Mouse (Mus musculus) thymus, adult 18-20 months (tissue): ENCODE measurements around the gene Ptk6.

Experiments
- DNase-seq, 2 experiments: peaks; one replicate each; pipeline ENCODE4 v3.0.0; 2022; ENCODE audit warnings: mixed read lengths in 2 of 2

Ptk6 gene

GRCm38 (mm10) chr2:181202422-181202821 is at the start of gene Ptk6:
Gene Ptk6 (minus strand): TSS chr2:181202789.
- no peak for DNase-seq

DNA sequence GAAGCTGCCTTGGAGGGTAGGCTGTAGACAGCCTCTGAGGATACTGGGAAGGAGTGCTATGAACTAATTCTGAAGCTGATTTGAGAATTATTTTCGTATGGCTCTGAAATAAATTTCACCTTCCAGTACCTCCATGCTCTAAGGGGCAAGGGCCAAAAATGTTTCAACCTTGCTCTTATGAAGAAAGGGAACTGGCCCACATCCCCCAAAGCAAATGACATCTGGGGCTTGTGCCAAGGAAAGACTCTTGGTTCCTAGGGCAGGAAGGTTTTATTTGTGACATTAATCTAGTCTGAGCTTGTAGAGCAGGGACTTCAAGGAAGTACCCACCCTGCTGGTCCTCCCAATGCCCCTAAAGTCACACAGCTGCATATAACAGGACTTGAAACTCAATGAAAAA is 49.3 kb upstream of the Ptk6 start:
- no peak for DNase-seq

DNA sequence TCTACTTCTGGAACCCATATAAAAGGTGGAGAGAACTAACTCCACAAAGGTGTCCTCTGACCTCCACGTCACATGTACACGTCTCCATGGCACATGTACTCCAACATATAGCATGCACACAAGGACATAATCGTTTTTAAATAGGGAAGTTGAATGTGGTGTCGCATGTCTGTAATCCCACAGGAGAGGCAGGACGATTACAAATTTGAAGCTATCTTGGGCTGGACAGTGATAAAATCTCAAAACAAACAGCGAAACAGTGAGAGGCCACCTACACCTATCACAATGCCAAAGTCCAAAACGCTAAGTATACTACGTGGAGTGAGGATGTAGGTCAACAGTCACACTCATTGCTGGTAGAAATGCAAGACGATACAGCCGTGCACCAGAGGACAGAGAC is 46.6 kb upstream of the Ptk6 start:
- DNase-seq, result no peak

GRCm38 (mm10) chr2:181245031-181245430 is 42.4 kb upstream of the Ptk6 start:
- no peak for DNase-seq

DNA sequence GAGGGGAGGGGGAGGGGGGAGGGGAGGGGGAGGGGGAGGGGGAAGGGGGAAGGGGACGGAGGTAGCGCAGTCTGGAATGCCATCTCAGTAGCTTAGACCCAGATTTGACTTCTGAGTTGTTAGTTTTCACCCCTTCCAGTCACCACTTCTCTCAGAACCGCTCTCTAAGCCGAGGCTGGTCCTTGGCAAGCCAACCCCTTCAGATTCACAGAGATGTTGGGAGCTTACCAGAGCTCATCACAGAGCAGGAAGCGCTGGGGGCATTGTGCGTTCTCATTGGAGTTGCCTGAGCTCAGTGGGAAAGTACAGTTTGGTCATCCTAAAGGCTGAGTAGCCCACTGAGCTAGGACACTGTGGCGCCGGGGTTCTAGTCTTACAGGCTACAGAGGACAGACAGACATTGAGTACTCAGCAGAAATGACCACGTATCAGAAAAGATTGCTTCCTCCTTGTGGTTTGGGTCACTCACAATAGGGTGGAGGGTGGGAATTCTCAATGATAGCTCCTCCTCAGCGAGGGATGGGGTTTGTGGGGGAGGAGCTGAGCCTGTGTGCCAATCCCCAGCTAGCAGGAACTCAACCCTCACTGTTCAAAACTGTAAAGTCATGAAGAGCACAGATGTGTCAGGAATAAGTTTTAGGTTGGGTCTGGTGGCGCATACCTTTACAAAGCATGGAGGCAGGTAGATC is 41.3 kb upstream of the Ptk6 start:
- no peak for DNase-seq

- DNase-seq, result no peak
Observed at GRCm38 (mm10) chr2:181242314-181242665, 39.7 kb upstream of the Ptk6 start.

DNA sequence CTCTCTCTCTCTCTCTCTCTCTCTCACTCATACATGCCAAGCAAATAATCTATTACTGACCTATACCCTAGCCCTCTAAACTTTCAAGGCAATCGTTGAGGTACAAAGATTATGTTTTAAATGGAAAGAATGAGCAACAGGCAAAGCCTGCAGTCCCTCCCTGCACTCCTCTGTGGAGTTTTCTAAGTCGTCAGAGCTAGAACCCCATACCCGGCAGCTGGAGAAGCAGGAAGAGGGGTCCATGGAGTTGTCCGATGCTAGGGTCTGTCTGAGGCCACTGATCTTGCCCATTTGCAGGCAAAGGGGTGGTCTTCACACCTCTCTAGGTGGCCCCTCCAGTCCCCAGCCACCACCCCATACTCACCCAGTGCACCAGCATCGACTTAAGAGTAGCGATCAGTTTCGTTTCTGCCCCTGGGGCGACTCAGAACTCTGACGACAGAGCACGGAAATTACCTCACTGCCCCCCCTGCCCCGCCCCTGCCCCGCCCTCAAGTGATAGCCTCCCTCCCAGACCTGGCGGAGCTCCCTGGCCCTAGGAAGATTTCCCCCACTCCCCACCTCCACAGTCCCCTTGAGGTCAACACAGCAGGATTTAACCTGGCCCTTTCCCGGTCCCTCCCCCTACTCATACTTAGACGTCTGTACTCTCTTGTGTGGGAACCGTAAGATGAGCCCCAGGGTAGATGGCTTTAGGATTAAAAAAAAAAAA is 39.2 kb upstream of the Ptk6 start, which contains the start of gene Helz2:
Gene Helz2, minus strand, starts transcription at position 426 of the 712 bp plus-strand sequence.
- DNase-seq, result peak in 1 of 2 experiments; percentile 53

- no peak for DNase-seq
Observed at GRCm38 (mm10) chr2:181240806-181241440, 38.3 kb upstream of the Ptk6 start.

- no peak for DNase-seq
Observed at GRCm38 (mm10) chr2:181239261-181239660, 36.7 kb upstream of the Ptk6 start.

DNA sequence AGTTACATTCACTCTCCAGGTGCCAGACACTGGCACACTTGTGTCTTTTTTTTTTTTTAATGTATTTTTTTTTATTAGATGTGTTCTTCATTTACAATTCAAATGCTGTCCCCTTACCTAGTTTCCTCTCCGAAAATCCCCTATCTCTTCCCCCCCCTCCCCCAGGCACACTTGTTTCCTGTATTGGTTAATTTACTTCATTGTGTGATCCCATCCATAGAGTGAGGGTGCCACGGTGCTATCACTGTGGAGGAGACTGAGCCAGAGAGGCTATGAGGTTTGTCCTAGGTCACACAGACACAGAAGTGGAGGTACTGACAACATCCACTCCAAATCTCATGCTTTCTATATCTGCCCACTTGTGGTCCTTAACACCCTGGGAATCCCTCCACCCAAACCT is 36.3 kb upstream of the Ptk6 start:
- DNase-seq, result no peak

GRCm38 (mm10) chr2:181238091-181238610 is 35.6 kb upstream of the Ptk6 start:
- no peak for DNase-seq

DNA sequence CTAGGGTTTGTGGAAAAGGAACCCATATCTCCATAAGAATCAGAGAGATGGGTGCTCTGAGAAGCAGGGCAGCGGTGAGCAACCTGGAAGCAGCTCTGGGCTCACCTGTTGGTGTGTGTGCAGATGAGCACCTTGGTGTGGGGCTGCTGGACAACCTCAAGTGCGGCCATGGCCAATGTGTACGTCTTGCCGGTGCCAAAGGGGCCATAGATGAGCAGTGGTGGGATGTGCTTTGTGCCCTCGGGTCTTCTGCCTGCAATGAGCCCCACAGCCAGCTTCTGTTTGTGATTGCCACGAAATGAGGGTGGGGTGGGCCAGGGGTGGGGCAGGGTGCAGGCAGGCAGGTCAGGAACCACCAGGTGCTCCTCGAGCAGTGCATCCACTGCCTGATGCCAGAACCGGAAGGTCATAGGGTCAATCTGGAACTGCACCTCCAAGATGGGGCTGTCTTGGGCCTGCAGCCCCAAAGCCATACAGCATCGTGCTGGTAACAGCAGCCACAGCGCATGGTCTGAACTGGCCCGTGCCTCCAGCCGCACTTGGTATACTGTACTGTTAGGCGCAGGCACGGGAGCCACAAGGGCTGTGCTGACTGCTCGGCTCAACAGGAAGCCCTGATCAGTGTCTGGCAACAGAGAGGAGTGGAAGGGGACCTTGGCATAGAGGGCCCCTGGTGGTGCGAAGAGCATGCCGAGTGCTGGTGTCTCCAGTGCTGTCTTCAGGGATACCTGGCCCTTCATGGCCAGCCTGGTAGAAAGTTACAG is 34.8 kb upstream of the Ptk6 start:
- DNase-seq, result no peak

DNA sequence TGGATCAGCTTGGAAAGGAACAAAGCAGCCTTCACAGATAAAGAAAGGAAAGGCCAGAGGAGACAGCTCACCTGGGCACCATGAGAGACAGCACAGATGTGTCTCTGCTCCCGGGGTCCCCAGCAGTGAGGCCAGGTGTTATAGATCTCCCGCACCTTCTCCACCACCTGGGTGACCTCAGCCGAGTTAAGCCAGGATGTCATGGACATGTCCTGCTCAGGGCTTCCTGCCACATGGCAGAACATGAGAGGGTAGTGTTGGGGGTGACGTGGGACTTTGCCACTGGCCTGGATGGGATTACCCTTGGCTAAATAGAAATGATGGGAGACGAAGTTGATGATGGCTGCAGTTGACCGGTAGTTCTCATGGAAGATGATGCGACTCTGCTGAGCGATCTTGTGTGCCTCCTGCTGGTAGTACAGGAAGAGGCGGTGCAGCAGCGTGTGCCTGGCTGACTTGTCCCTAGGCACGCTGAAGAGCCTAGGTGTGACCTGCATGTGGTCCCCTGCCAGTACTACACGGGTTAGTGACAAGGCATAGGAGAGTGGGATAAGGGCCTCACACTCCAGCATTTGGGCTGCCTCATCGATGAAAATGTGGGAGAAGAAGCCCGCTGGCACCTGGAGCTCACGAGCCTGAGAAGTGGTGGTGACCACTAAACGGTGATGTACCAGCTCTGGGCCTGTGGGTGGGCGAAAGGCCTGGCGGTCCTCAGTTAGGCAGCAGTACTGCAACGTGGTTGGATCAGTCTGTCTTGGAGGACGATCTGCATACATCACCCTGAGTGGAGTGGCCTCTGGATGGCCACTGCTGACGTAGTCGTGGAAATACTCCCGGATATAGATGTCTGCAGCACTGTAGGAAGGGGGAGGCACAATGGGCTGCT is 33.3 kb upstream of the Ptk6 start:
- DNase-seq, result no peak

DNA sequence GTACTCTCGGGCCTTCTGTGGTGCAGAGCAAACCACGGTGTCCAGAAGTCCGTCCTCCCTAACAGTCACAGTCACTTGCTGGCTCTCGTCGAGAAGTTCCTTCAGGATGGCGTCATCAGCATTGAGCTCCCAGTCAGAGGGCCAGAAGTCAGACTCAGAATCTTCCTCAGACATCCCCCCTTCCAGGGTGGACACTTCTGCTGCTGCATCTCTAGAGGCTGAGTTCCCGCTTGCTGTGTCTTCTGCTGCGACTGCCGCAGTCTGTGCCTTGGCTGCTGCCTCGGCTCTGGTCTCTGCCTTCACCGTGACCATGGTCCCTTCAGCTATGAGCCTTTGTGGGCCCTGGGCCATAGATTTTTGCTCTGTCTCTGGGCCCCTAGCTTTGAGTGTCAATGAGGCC is 32.1 kb upstream of the Ptk6 start:
- DNase-seq, result no peak

GRCm38 (mm10) chr2:181233443-181233842 is 30.9 kb upstream of the Ptk6 start:
- no peak for DNase-seq

DNA sequence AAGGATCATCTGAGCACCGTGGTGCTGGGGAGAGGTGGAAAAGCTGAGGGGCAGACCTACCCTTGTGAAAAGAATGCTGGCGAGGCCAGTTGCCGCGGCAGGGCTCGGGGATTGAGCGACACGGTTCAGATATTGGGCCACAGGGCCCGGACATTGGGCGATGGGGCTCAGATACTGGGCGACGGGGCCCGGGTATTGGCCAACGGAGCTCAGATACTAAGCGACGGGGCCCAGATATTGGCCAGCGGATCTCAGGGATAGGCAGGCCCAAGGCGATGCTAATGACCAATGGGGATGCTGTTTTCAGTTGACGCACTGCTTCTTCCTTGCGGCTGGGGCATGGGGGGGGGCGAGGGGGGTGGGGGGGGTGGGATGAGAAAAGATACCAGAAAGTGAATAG is 28.6 kb upstream of the Ptk6 start:
- no peak for DNase-seq

DNA sequence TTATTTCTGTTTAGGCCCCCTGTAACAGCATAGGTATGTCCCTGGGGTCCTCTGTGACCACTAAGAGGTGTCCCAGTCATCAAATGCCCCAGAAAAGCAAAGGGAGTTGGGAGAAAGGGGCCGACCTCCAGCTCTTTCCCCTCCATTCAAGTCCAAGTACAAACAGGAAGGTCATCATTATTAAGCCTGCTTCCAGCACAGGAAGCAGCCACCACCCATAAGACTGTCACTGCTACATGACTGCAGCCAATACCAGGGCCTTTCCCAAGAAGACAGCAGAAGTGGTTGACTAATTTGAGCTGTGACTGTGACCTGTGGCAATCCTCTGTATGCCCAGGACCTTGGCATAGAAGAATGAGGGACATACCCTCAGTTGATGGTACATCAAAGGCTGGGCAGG is 25.7 kb upstream of the Ptk6 start:
- DNase-seq, result no peak

DNA sequence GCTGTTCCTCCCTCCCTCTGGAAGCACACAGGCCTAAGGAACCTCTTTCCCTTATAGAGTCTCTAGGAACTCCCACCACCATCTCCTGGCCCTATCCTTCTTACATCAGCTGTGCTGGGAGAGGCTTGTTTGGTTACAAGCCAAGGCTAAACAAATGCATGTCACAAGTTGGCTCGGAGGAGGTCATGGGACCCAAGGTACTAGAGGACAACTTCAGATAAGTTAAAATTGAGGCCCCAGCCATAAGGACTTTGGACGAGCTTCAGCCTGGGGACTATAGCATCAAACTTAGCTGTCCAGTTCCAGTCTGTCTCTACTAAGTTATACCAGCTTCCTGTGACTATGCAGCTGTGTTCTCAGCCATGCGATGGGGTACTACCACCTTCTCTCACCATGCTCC is 24.5 kb upstream of the Ptk6 start:
- DNase-seq, result no peak

DNA sequence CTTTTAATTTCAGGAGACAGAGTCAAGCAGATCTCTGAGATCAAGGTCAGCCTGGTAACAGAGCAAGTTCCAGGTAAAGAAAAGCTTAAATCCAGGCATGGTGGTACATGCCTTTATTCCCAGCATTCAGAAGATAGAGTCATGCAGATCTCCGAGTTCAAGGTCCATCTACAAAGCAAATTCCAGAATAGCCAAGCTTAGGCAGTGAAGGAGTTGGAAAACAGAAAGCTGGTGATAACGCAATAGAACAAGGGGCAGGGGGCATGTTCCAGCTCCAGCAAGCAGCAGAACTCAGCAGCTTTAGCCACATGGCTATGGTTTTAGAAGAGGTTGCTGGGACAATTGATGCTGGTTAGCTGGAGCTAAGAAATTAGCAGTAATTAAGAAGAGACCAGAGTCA is 22.4 kb upstream of the Ptk6 start:
- DNase-seq, result no peak

DNA sequence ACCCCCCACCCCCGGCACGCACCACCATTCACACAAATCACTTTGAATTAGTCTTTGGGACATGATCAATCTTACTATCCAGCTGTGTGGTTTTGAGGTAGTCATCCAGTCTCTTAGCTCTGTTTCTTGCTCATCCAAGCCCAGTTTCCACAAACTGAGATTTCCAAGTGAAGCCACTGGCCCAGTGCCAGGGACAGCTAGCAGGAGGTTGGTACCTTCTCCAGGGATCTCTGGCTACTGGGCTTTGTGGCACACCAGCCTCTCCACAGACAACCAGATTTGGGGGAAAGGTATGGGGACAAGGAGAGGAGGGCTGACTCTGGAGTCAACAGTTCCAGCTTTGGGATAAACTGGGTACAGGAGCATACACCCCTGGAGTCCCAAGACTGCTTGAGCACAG is 17.8 kb upstream of the Ptk6 start:
- no peak for DNase-seq

GRCm38 (mm10) chr2:181219538-181220216 is 17.1 kb upstream of the Ptk6 start, which contains the start of gene Fndc11:
Gene Fndc11 (plus strand): TSS chr2:181220013.
- DNase-seq, result peak; percentile 89 to 96
